Mouse (Mus musculus) kidney, postnatal 0 days (tissue): ENCODE data around the gene Gm14214. TPM values are rescaled to one million over a fixed set of nuclear protein-coding genes. Genes with fewer than 3 reads are reported as not detected.

ENCODE experiments used
- ATAC-seq: fragments of 200-750 bp; cut with Nextera tagmentation; replicated peaks from 2 replicates; pipeline ENCODE4 v1.8.0; 2017; ENCODE audit warnings: low read depth, moderate number of reproducible peaks, moderate TSS enrichment, moderate library complexity; ENCODE audit not compliant: low FRiP score
- DNase-seq: peaks from one replicate; pipeline ENCODE4 v3.0.0-alpha.2; 2016; ENCODE audit warnings: low spot score
- H3K27ac ChIP-seq: fragments of 300-500 bp; sonication (generic); 2 replicates; pipeline ENCODE4 v1.5.1; 2014; ENCODE audit warnings: mild to moderate bottlenecking
- H3K27me3 ChIP-seq: fragments of 300-500 bp; sonication (generic); 2 replicates; pipeline ENCODE4 v1.6.1; 2014; ENCODE audit warnings: low read length, mixed read lengths; ENCODE audit not compliant: insufficient read depth
- H3K36me3 ChIP-seq: fragments of 300-500 bp; sonication (generic); 2 replicates; pipeline ENCODE4 v1.6.1; 2014; ENCODE audit warnings: low read length, mixed read lengths; ENCODE audit not compliant: insufficient read depth
- H3K4me1 ChIP-seq: fragments of 300-500 bp; sonication (generic); replicated peaks from 2 replicates; pipeline ENCODE4 v1.6.1; 2014; ENCODE audit warnings: antibody characterized with exemption, low read length, mixed read lengths; ENCODE audit not compliant: insufficient read depth
- H3K4me2 ChIP-seq: fragments of 300-500 bp; sonication (generic); 2 replicates; pipeline ENCODE4 v1.6.1; 2014; ENCODE audit warnings: mild to moderate bottlenecking, low read length, moderate library complexity, mixed read lengths
- H3K4me3 ChIP-seq: fragments of 300-500 bp; sonication (generic); replicated peaks from 2 replicates; pipeline ENCODE4 v1.5.1; 2014; ENCODE audit warnings: low read depth, low read length
- H3K9ac ChIP-seq: fragments of 300-500 bp; sonication (generic); 2 replicates; pipeline ENCODE4 v1.6.1; 2014; ENCODE audit warnings: low read depth, low read length
- H3K9me3 ChIP-seq: fragments of 300-500 bp; sonication (generic); replicated peaks from 2 replicates; pipeline ENCODE4 v1.6.1; 2016; ENCODE audit warnings: low read length, inconsistent platforms, mixed read lengths
- CTCF ChIP-seq: IDR thresholded peaks from 2 replicates; pipeline ENCODE4 v1.5.1; 2016; ENCODE audit warnings: antibody characterized with exemption, low read depth, mild to moderate bottlenecking, moderate library complexity
- WGBS: fragments of 180-500 bp; shearing (Covaris S2); extraction: QIAGEN DNeasy Blood & Tissue Kit; methylation state at CpG from one replicate; pipeline ENCODE4 v1.1.7; 2014; 5-methylcytosine and 5-hydroxymethylcytosine counted together
- polyA plus RNA-seq: library from polyadenylated mRNA; unstranded; fragments of >200 nt; fragmentation: Nextera tagmentation; extraction: Ambion mirVana; gene quantifications from 2 replicates; pipeline ENCODE4 v1.2.1, GENCODE M21; 2015

The Gm14214 gene
- polyA plus RNA-seq, 1 experiment from 2014 or later, result not detected

- Histone ChIP-seq H3K36me3 (no peaks in the 10 kb centered on the region), H3K4me3 (no peak overlapping the region), H3K27ac (no peak overlapping the region), H3K27me3 (no peaks in the 10 kb centered on the region), H3K9me3 (no peaks in the 10 kb centered on the region), H3K4me2 (no peak overlapping the region), H3K4me1 (no peaks in the 10 kb centered on the region), H3K9ac (no peak overlapping the region)
- DNase-seq, result peak; percentile 53
- WGBS, result 70% methylated on average over 4 of the region's 4 CpGs
- TF ChIP-seq CTCF, result no peak
- ATAC-seq, result no peak
Measured at GRCm38 (mm10) chr2:154723473-154723872, 46.4 kb downstream of the Gm14214 start.

GRCm38 (mm10) chr2:154720315-154720714 lies 49.5 kb downstream of the Gm14214 start:
- 86% methylated on average over 2 of the region's 2 CpGs for WGBS
- H3K36me3 ChIP-seq, result no peaks in the 10 kb centered on the region
- no peaks in the 10 kb centered on the region for H3K9me3 ChIP-seq
- TF ChIP-seq CTCF, result no peak
- no peak overlapping the region for H3K9ac ChIP-seq
- H3K27me3 ChIP-seq, result no peaks in the 10 kb centered on the region
- H3K4me3 ChIP-seq, result no peak overlapping the region
- no peak overlapping the region for H3K4me2 ChIP-seq
- DNase-seq (no peak), ATAC-seq (no peak)
- no peak overlapping the region for H3K27ac ChIP-seq
- no peaks in the 10 kb centered on the region for H3K4me1 ChIP-seq

Other genes starting within 250 kb of the Gm14214 start
- 0.80 and 1.1 TPM in 2 replicates for gene 1700003F12Rik, start 222.9 kb downstream of the Gm14214 start, polyA plus RNA-seq
- gene Actl10, start 218.3 kb downstream of the Gm14214 start, polyA plus RNA-seq, result 0.09 TPM in 1 of 2 replicates, not detected in the other
- 0.58 and 0.97 TPM in 2 replicates for gene Necab3, start 211.1 kb downstream of the Gm14214 start, polyA plus RNA-seq
- 9.5 and 9.6 TPM in 2 replicates for gene E2f1, start 200.1 kb downstream of the Gm14214 start, polyA plus RNA-seq
- gene Pxmp4, start 166.3 kb downstream of the Gm14214 start, polyA plus RNA-seq, result 37.3 and 37.9 TPM in 2 replicates
- 0.80 and 0.82 TPM in 2 replicates for gene Zfp341, start 156.7 kb downstream of the Gm14214 start, polyA plus RNA-seq
- 0.42 and 0.71 TPM in 2 replicates for gene 4930519P11Rik, start 156.6 kb downstream of the Gm14214 start, polyA plus RNA-seq
- gene Chmp4b, start 118.3 kb downstream of the Gm14214 start, polyA plus RNA-seq, result 30.0 and 34.7 TPM in 2 replicates
- gene Raly, start 21.1 kb upstream of the Gm14214 start, polyA plus RNA-seq, result 31.6 and 33.7 TPM in 2 replicates
- 0.42 and 1.1 TPM in 2 replicates for gene a, start 21.4 kb upstream of the Gm14214 start, polyA plus RNA-seq
- 107 and 109 TPM in 2 replicates for gene Eif2s2, start 122.9 kb upstream of the Gm14214 start, polyA plus RNA-seq
- 0.84 and 0.99 TPM in 2 replicates for gene Gm14226, start 248.2 kb upstream of the Gm14214 start, polyA plus RNA-seq